Mouse (Mus musculus) mouse trophoblast stem cell (cell line): ENCODE measurements around the gene Gm45783.
"Not testable (repeated sequence)": the region's sequence is repeated elsewhere in the genome, so short reads cannot be mapped to it uniquely, and the experiment has no call there.

Experiments used
- in situ Hi-C, 2 experiments: fragments of 300-500 bp; cut with MseI, MboI; formaldehyde crosslinking; loops; 2 replicates in 1 of 2; 3 replicates in 1 of 2; pipeline ENCODE4 v1.15.1; 2025

Gene Gm45783

GRCm38 (mm10) chr7:7374431-7374830 is at the start of gene Gm45783:
TSS of gene Gm45783 (minus strand) at chr7:7374573.
- in situ Hi-C loops = not testable (repeated sequence)

GRCm38 (mm10) chr7:7399603-7400002 is 25.2 kb upstream of the Gm45783 start, which contains the start of gene Vmn2r31:
TSS of gene Vmn2r31 (minus strand) at chr7:7399703.
- in situ Hi-C loops = not testable (repeated sequence)

- in situ Hi-C loops = not testable (repeated sequence)
These were observed 36.9 kb downstream of the Gm45783 start, which contains the start of gene Vmn2r30 for GRCm38 (mm10) chr7:7337509-7337908. TSS of gene Vmn2r30 (minus strand) at chr7:7337609.

- in situ Hi-C loops = loop anchor here (25.0 kb wide), 3 partner anchors 333 to 583 kb away; partner anchors contain the start of genes Peg3 (in 1 of the 2) and Usp29 (in 1 of the 2)
These were observed 78.8 kb downstream of the Gm45783 start for GRCm38 (mm10) chr7:7295595-7295994.
